Mouse (Mus musculus) liver, adult 2 months (tissue): Measurements from ENCODE around the gene Fam234a.
"Not testable (repeated sequence)": the region's sequence is repeated elsewhere in the genome, so short reads cannot be mapped to it uniquely, and the experiment has no call there.

Source experiments
- CTCF ChIP-seq: fragments of 200-500 bp; IDR thresholded peaks from 2 replicates; pipeline ENCODE4 v1.5.1; 2011; ENCODE audit warnings: low read depth, low read length, control low read depth
- POLR2A ChIP-seq: fragments of 200-500 bp; IDR thresholded peaks from 2 replicates; pipeline ENCODE4 v1.6.1; 2011; ENCODE audit warnings: low read length, control low read depth; ENCODE audit not compliant: insufficient read depth; ENCODE audit errors: extremely low read depth

DNA sequence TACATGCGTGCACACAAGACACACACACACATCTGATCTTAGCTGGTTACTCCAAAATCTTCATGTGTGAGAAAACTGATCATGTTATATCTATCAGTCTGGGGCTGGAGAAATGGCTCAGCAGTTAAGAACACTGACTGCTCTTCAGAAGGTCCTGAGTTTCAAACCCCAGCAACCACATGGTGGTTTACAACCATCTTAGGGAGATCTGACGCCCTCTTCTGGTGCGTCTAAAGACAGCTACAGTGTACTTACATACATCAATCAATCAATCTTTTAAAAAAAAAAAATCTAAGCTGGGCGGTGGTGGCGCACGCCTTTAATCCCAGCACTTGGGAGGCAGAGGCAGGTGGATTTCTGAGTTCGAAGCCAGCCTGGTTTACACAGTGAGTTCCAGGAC, 52.6 kb downstream of the Fam234a start:
- TF ChIP-seq CTCF, POLR2A: not testable (repeated sequence)
